Mouse (Mus musculus): ENCODE data around the gene Csdc2. TPM values are rescaled to one million over a fixed set of nuclear protein-coding genes. Genes with fewer than 3 reads are reported as not detected.

Gene Csdc2
- polyA plus RNA-seq, 1 experiment from 2014 or later = 16.0 TPM

DNA sequence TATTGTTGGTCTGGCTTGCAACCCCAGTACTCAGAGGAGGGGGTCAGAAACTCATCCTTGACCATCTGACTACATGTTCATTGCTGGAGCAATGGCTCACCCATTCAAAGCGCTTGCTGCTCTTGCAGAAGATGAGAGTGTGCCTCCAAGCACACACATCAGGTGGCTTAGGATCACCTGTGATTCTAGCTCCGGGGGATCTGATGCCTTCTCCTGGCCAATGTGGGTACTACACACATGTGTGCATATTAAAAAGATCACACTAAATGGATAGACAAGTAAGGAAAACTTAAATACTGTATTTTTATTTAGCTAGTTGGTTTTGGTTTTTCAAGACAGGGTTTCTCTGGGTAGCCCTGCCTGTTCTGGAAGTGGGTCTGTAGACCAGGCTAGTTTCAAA, 4.5 kb downstream of the Csdc2 start:
- DNase-seq (ENCODE audit: low spot score) (no peak), ATAC-seq (replicated peaks; ENCODE audit: low FRiP score, low TSS enrichment, low read depth) (no peak)
- WGBS = 94% methylated on average over 2 of the region's 2 CpGs
- Histone ChIP-seq H3K36me3 (ENCODE audit: control insufficient read depth, insufficient read depth, low read length) (no peaks in the 10 kb centered on the region), H3K4me3 (ENCODE audit: low read depth, low read length) (no peak overlapping the region), H3K27me3 (replicated peaks; ENCODE audit: control insufficient read depth, insufficient read depth, low read length) (no peaks in the 10 kb centered on the region), H3K9me3 (ENCODE audit: control insufficient read depth, low read length) (no peaks in the 10 kb centered on the region), H3K4me1 (replicated peaks; ENCODE audit: control insufficient read depth, insufficient read depth, low read length) (peaks cover 14% of the 10 kb centered on the region), H3K9ac (ENCODE audit: low read length) (no peak overlapping the region), H3K4me2 (ENCODE audit: low read length) (no peak overlapping the region), H3K27ac (ENCODE audit: low read depth) (no peak overlapping the region)

DNA sequence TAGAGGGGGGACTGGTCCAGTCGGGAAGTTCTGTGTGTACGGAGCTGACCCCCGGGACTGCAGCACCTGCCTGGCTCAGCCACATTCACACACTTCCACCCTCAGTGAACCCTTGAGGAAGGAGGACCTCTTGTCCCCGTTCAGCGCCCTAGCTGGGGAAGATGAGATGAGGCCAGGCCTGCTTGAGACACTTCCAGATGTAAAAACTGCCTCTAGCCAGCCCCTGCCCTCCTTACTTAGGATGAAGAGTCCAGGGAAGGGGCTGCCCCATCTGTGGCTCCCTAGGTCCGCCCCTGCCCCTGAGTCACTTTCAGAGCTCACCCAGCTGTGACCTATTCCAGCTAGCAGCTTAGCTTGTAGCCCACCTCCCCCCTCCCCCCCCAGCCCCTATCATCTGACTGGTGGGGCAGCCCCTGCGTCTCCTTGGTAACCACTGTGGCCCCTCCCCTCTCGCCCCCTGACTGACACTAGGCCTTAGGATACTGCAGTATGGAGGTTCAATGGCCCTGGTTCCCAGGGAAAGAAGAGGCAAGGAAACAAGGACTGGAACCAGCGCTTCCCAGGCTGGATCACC, 6.7 kb downstream of the Csdc2 start:
- H3K27me3 ChIP-seq (replicated peaks; ENCODE audit: control insufficient read depth, insufficient read depth, low read length) = no peaks in the 10 kb centered on the region
- H3K4me1 ChIP-seq (replicated peaks; ENCODE audit: control insufficient read depth, insufficient read depth, low read length) = 0 out of 2 replicates have a peak, but pooled peaks cover under 1% of the 10 kb centered on the region
- H3K36me3 ChIP-seq (ENCODE audit: control insufficient read depth, insufficient read depth, low read length) = no peaks in the 10 kb centered on the region
- no peak for ATAC-seq (replicated peaks; ENCODE audit: low FRiP score, low TSS enrichment, low read depth)
- WGBS = 19% methylated on average over 9 of the region's 9 CpGs
- H3K4me2 ChIP-seq (ENCODE audit: low read length) = no peak overlapping the region
- H3K9ac ChIP-seq (ENCODE audit: low read length) = no peak overlapping the region
- no peak for DNase-seq (ENCODE audit: low spot score)
- H3K9me3 ChIP-seq (ENCODE audit: control insufficient read depth, low read length) = no peaks in the 10 kb centered on the region
- H3K27ac ChIP-seq (ENCODE audit: low read depth) = no peak overlapping the region
- H3K4me3 ChIP-seq (ENCODE audit: low read depth, low read length) = no peak overlapping the region

DNA sequence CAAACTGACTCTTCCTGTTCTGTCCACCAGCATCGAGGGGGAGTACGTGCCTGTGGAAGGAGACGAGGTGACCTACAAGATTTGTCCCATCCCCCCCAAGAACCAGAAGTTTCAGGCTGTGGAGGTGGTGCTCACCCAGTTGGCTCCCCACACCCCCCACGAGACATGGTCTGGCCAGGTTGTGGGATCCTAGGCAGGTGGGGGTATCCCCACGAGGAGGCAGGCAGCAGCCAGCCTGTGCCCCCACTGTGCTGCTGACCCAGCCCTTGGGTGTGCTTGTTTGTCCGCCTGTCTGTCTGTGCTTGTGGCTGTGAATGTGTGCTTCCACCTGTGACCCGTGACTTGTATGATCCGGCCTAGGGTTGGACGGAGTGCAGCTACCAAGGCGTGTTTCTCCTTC, 12.5 kb downstream of the Csdc2 start:
- WGBS = 77% methylated on average over 10 of the region's 10 CpGs
- H3K9me3 ChIP-seq (ENCODE audit: control insufficient read depth, low read length) = no peaks in the 10 kb centered on the region
- H3K27ac ChIP-seq (ENCODE audit: low read depth) = no peak overlapping the region
- H3K4me1 ChIP-seq (replicated peaks; ENCODE audit: control insufficient read depth, insufficient read depth, low read length) = no peaks in the 10 kb centered on the region
- no peak overlapping the region for H3K4me3 ChIP-seq (ENCODE audit: low read depth, low read length)
- DNase-seq (ENCODE audit: low spot score) (no peak), ATAC-seq (replicated peaks; ENCODE audit: low FRiP score, low TSS enrichment, low read depth) (no peak)
- H3K36me3 ChIP-seq (ENCODE audit: control insufficient read depth, insufficient read depth, low read length) = peaks cover 13% of the 10 kb centered on the region; the same call in 1 of the 2 replicates
- H3K4me2 ChIP-seq (ENCODE audit: low read length) = no peak overlapping the region
- no peak overlapping the region for H3K9ac ChIP-seq (ENCODE audit: low read length)
- H3K27me3 ChIP-seq (replicated peaks; ENCODE audit: control insufficient read depth, insufficient read depth, low read length) = no peaks in the 10 kb centered on the region

DNA sequence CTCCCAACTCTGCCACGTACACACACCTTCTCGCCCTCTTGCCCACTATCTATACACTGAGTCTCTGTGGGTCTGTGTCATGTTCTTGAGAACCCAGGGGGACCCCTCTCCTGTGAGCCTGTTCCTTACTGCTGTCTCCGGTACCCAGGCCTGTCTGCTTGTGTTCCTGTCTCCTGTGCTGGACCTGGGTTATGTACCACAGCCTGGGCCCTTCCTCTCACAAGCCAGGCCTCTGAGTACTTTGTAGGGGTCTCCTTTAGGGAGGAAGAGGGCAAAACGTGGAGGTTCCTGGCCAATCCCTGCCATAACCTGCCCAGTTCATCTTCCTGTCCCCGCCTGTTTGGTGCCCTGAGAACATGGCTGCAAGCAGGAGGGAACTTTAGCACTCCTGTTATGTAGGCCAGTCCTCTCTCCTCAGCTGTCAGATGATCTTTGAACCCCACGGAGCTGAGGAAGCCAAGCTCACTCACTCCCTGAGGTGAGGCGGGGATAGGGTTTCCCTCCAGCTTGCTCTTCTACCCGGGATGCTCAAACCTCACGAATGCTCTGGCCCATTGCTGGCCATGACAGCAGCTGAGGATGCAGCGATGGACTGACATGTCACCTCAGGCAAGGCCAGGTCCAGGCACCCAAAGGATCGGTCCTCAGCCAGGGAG, 13.0 kb downstream of the Csdc2 start:
- DNase-seq (ENCODE audit: low spot score) (no peak), ATAC-seq (replicated peaks; ENCODE audit: low FRiP score, low TSS enrichment, low read depth) (no peak)
- H3K4me1 ChIP-seq (replicated peaks; ENCODE audit: control insufficient read depth, insufficient read depth, low read length) = no peaks in the 10 kb centered on the region
- no peak overlapping the region for H3K4me3 ChIP-seq (ENCODE audit: low read depth, low read length)
- peaks cover 16% of the 10 kb centered on the region for H3K36me3 ChIP-seq (ENCODE audit: control insufficient read depth, insufficient read depth, low read length)
- no peaks in the 10 kb centered on the region for H3K27me3 ChIP-seq (replicated peaks; ENCODE audit: control insufficient read depth, insufficient read depth, low read length)
- H3K9ac ChIP-seq (ENCODE audit: low read length) = no peak overlapping the region
- H3K9me3 ChIP-seq (ENCODE audit: control insufficient read depth, low read length) = no peaks in the 10 kb centered on the region
- no peak overlapping the region for H3K27ac ChIP-seq (ENCODE audit: low read depth)
- no peak overlapping the region for H3K4me2 ChIP-seq (ENCODE audit: low read length)
- 73% methylated on average over 11 of the region's 11 CpGs for WGBS

DNA sequence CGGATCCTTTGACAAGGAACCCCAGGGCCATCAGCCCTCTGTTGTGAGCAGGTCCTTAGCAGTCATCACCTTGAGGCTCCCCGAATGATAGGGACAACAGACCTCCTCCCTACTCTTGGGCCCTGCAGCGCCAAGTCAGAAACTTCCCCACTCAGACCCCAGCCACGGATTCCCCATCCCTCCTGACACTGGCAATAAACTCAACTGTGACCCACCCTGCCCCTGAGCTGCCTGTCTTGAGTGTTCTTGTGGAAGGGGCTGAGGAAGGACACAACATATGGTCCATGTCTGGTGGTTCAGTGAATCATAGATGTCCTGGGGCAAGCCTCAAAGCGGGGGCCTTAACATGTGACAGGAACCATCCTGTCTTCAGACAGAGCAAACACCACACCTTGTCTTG, 14.2 kb downstream of the Csdc2 start:
- ATAC-seq (replicated peaks; ENCODE audit: low FRiP score, low TSS enrichment, low read depth) = no peak
- DNase-seq (ENCODE audit: low spot score) = no peak

DNA sequence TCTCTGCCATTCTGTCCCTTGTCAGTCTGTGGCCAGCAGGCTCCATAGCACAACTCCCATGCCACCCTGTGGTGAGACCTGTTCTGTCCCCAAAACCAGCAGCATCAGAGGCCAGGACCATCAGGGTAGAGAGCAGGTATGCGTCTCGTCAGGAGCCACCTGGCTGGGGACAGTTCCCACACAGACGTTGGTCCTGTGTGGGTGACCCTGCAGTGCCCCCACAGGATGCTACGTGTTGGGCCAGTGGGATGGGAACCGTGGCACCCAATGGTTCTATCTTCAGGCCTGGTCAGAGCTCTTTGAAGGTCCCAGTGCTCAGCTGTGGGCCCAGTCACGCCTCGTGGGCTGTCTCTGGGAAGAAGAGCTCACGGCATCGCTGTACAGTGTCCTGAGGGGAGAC, 14.6 kb downstream of the Csdc2 start:
- H3K27me3 ChIP-seq (replicated peaks; ENCODE audit: control insufficient read depth, insufficient read depth, low read length) = no peaks in the 10 kb centered on the region
- WGBS = 84% methylated on average over 9 of the region's 9 CpGs
- no peak overlapping the region for H3K4me3 ChIP-seq (ENCODE audit: low read depth, low read length)
- no peaks in the 10 kb centered on the region for H3K4me1 ChIP-seq (replicated peaks; ENCODE audit: control insufficient read depth, insufficient read depth, low read length)
- no peak overlapping the region for H3K27ac ChIP-seq (ENCODE audit: low read depth)
- H3K9me3 ChIP-seq (ENCODE audit: control insufficient read depth, low read length) = no peaks in the 10 kb centered on the region
- peaks cover 22% of the 10 kb centered on the region for H3K36me3 ChIP-seq (ENCODE audit: control insufficient read depth, insufficient read depth, low read length)
- DNase-seq (ENCODE audit: low spot score) (no peak), ATAC-seq (replicated peaks; ENCODE audit: low FRiP score, low TSS enrichment, low read depth) (no peak)
- no peak overlapping the region for H3K9ac ChIP-seq (ENCODE audit: low read length)
- H3K4me2 ChIP-seq (ENCODE audit: low read length) = no peak overlapping the region

More for the DNA sequence above, 14.2 kb downstream of the Csdc2 start:
- Histone ChIP-seq H3K4me3 (ENCODE audit: low read depth, low read length) (no peak overlapping the region), H3K27ac (ENCODE audit: low read depth) (no peak overlapping the region), H3K9me3 (ENCODE audit: control insufficient read depth, low read length) (no peaks in the 10 kb centered on the region), H3K4me1 (replicated peaks; ENCODE audit: control insufficient read depth, insufficient read depth, low read length) (no peaks in the 10 kb centered on the region), H3K36me3 (ENCODE audit: control insufficient read depth, insufficient read depth, low read length) (peaks cover 22% of the 10 kb centered on the region), H3K9ac (ENCODE audit: low read length) (no peak overlapping the region), H3K27me3 (replicated peaks; ENCODE audit: control insufficient read depth, insufficient read depth, low read length) (no peaks in the 10 kb centered on the region), H3K4me2 (ENCODE audit: low read length) (no peak overlapping the region)
- WGBS = 84% methylated on average over 5 of the region's 5 CpGs

GRCm38 (mm10) chr15:81952310-81952709, 15.8 kb downstream of the Csdc2 start:
- no peaks in the 10 kb centered on the region for H3K4me1 ChIP-seq (replicated peaks; ENCODE audit: control insufficient read depth, insufficient read depth, low read length)
- H3K9ac ChIP-seq (ENCODE audit: low read length) = no peak overlapping the region
- no peak overlapping the region for H3K4me3 ChIP-seq (ENCODE audit: low read depth, low read length)
- H3K4me2 ChIP-seq (ENCODE audit: low read length) = no peak overlapping the region
- ATAC-seq (replicated peaks; ENCODE audit: low FRiP score, low TSS enrichment, low read depth) (no peak), DNase-seq (ENCODE audit: low spot score) (no peak)
- no peaks in the 10 kb centered on the region for H3K9me3 ChIP-seq (ENCODE audit: control insufficient read depth, low read length)
- H3K27ac ChIP-seq (ENCODE audit: low read depth) = no peak overlapping the region
- H3K36me3 ChIP-seq (ENCODE audit: control insufficient read depth, insufficient read depth, low read length) = peaks cover 22% of the 10 kb centered on the region
- WGBS = 86% methylated on average over 4 of the region's 4 CpGs
- no peaks in the 10 kb centered on the region for H3K27me3 ChIP-seq (replicated peaks; ENCODE audit: control insufficient read depth, insufficient read depth, low read length)

GRCm38 (mm10) chr15:81954151-81954583, 17.6 kb downstream of the Csdc2 start:
- DNase-seq (ENCODE audit: low spot score) (no peak), ATAC-seq (replicated peaks; ENCODE audit: low FRiP score, low TSS enrichment, low read depth) (no peak)
- H3K4me3 ChIP-seq (ENCODE audit: low read depth, low read length) = no peak overlapping the region
- no peaks in the 10 kb centered on the region for H3K9me3 ChIP-seq (ENCODE audit: control insufficient read depth, low read length)
- H3K9ac ChIP-seq (ENCODE audit: low read length) = no peak overlapping the region
- H3K4me2 ChIP-seq (ENCODE audit: low read length) = no peak overlapping the region
- peaks cover 22% of the 10 kb centered on the region for H3K36me3 ChIP-seq (ENCODE audit: control insufficient read depth, insufficient read depth, low read length)
- no peaks in the 10 kb centered on the region for H3K27me3 ChIP-seq (replicated peaks; ENCODE audit: control insufficient read depth, insufficient read depth, low read length)
- 96% methylated on average over 9 of the region's 9 CpGs for WGBS
- H3K4me1 ChIP-seq (replicated peaks; ENCODE audit: control insufficient read depth, insufficient read depth, low read length) = no peaks in the 10 kb centered on the region
- H3K27ac ChIP-seq (ENCODE audit: low read depth) = no peak overlapping the region

GRCm38 (mm10) chr15:81954716-81955115, 18.2 kb downstream of the Csdc2 start:
- no peak overlapping the region for H3K4me2 ChIP-seq (ENCODE audit: low read length)
- H3K4me1 ChIP-seq (replicated peaks; ENCODE audit: control insufficient read depth, insufficient read depth, low read length) = no peaks in the 10 kb centered on the region
- peaks cover 22% of the 10 kb centered on the region for H3K36me3 ChIP-seq (ENCODE audit: control insufficient read depth, insufficient read depth, low read length)
- ATAC-seq (replicated peaks; ENCODE audit: low FRiP score, low TSS enrichment, low read depth) (no peak), DNase-seq (ENCODE audit: low spot score) (no peak)
- 89% methylated on average over 6 of the region's 6 CpGs for WGBS
- no peak overlapping the region for H3K9ac ChIP-seq (ENCODE audit: low read length)
- H3K4me3 ChIP-seq (ENCODE audit: low read depth, low read length) = no peak overlapping the region
- H3K27ac ChIP-seq (ENCODE audit: low read depth) = no peak overlapping the region
- H3K27me3 ChIP-seq (replicated peaks; ENCODE audit: control insufficient read depth, insufficient read depth, low read length) = no peaks in the 10 kb centered on the region
- H3K9me3 ChIP-seq (ENCODE audit: control insufficient read depth, low read length) = no peaks in the 10 kb centered on the region
